Mouse (Mus musculus): Measurements from ENCODE around the gene Mrpl19.

GRCm38 (mm10) chr6:82012392-82012791, 46.6 kb upstream of the Mrpl19 start:
- no peak for TF ChIP-seq CTCF (IDR thresholded peaks at IDR 0.05 in 2 of 3, conservative IDR thresholded peaks at IDR 0.05 in 1 of 3; ENCODE audit: control insufficient read depth in 1 of 3, insufficient read depth in 1 of 3, low read depth in 2 of 3, low read length in 3 of 3, poor library complexity in 1 of 3, severe bottlenecking in 1 of 3)
- no peak for TF ChIP-seq MAFK (IDR thresholded peaks at IDR 0.05; ENCODE audit: borderline replicate concordance, low read depth, low read length)
- TF ChIP-seq POLR2A (IDR thresholded peaks at IDR 0.05; ENCODE audit: control insufficient read depth in 1 of 2, insufficient read depth in 1 of 2, low read depth in 1 of 2, low read length in 2 of 2, poor library complexity in 1 of 2): no peak
- TF ChIP-seq POLR2AphosphoS2 (IDR thresholded peaks at IDR 0.05; ENCODE audit: low read length): no peak

Data from MEL (cell line).